Mouse (Mus musculus): ENCODE results near the gene Paqr4.

DNA sequence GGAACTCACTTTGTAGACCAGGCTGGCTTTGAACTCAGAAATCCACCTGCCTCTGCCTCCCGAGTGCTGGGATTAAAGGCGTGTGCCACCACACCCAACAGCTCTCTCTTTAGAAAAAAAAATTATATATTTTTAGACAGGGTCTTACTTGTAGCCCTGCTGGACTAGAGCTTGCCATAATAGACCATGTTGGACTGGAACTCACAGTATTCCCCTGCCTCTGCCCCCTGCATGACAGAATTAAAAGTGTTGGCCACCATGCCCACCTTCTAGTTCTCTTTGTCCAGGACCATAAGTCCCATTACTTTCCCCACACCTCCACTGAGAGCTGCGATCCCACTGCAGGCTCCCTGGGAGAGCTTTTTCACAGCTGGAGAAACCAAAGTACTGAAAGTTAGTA is 6.8 kb upstream of the Paqr4 start:
- TF ChIP-seq CTCF (IDR thresholded peaks at IDR 0.05; ENCODE audit: control insufficient read depth, insufficient read depth, low read length) (no peak), POLR2A (IDR thresholded peaks at IDR 0.05; ENCODE audit: borderline replicate concordance, control insufficient read depth, low read depth, low read length) (no peak)

Data from bone marrow, adult 2 months (tissue).